Mouse (Mus musculus) embryonic facial prominence, embryonic 12.5 days (tissue): Measurements from ENCODE around the gene Cptp. TPM values are rescaled to one million over a fixed set of nuclear protein-coding genes. Genes with fewer than 3 reads are reported as not detected.
A peak's percentile ranks its signal among the peaks of the same experiment; 100 is the strongest.

ENCODE experiments used
- ATAC-seq: fragments of 200-750 bp; cut with Nextera tagmentation; 2 replicates; pipeline ENCODE4 v1.8.0; 2017; ENCODE audit not compliant: insufficient number of reproducible peaks, insufficient read depth, low FRiP score, low TSS enrichment
- H3K27ac ChIP-seq: fragments of 300-500 bp; sonication (generic); 2 replicates; pipeline ENCODE4 v1.5.1; 2016; ENCODE audit warnings: mild to moderate bottlenecking
- H3K27me3 ChIP-seq: fragments of 300-500 bp; sonication (generic); 2 replicates; pipeline ENCODE4 v1.6.1; 2016; ENCODE audit warnings: mild to moderate bottlenecking, moderate library complexity
- H3K36me3 ChIP-seq: fragments of 300-500 bp; sonication (generic); 2 replicates; pipeline ENCODE4 v1.6.1; 2016; ENCODE audit warnings: mild to moderate bottlenecking
- H3K4me1 ChIP-seq: fragments of 300-500 bp; sonication (generic); 2 replicates; pipeline ENCODE4 v1.6.1; 2016
- H3K4me2 ChIP-seq: fragments of 300-500 bp; sonication (generic); replicated peaks from 2 replicates; pipeline ENCODE4 v1.6.1; 2016; ENCODE audit warnings: mild to moderate bottlenecking, moderate library complexity
- H3K4me3 ChIP-seq: fragments of 300-500 bp; sonication (generic); 2 replicates; pipeline ENCODE4 v1.5.1; 2016; ENCODE audit warnings: mild to moderate bottlenecking
- H3K9ac ChIP-seq: fragments of 300-500 bp; sonication (generic); 2 replicates; pipeline ENCODE4 v1.6.1; 2016; ENCODE audit warnings: mild to moderate bottlenecking, moderate library complexity
- H3K9me3 ChIP-seq: fragments of 300-500 bp; sonication (generic); 2 replicates; pipeline ENCODE4 v1.6.1; 2016; ENCODE audit warnings: mild to moderate bottlenecking, moderate library complexity
- WGBS: fragments of 180-500 bp; shearing (Covaris S2); methylation state at CpG from one replicate; pipeline ENCODE4 v1.1.7; 2016; 5-methylcytosine and 5-hydroxymethylcytosine counted together
- polyA plus RNA-seq: library from polyadenylated mRNA; unstranded; fragments of >200 nt; fragmentation: Nextera tagmentation; extraction: Ambion mirVana; gene quantifications from 2 replicates; pipeline ENCODE4 v1.2.1, GENCODE M21; 2016

Gene Cptp
- polyA plus RNA-seq, 1 experiment from 2014 or later, result 17.1 TPM

DNA sequence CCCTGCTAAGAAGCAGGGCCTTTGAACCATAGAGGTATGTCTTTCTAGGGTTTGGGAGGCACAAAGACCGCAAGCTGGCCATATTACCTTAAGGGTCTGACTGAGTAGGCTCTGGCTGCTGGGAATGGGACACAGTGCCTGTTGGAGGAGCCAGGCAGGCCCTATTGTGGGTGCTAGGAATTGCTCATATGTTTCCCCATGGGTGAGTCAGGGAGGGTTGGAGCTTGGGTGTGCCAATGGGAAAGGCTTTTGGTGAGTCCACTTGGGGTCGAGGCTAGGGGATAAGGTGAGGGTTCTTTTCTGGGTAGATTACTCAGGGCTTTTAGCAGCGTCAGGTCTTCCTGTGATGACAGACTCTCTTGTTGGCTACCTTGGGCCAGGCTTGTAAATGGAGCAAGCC, 17.9 kb downstream of the Cptp start:
- H3K9ac ChIP-seq, result no peak overlapping the region
- ATAC-seq, result no peak
- peaks cover 24% of the 10 kb centered on the region for H3K4me1 ChIP-seq
- H3K27me3 ChIP-seq, result no peaks in the 10 kb centered on the region
- H3K9me3 ChIP-seq, result no peaks in the 10 kb centered on the region
- H3K4me3 ChIP-seq, result no peak overlapping the region
- peaks cover 24% of the 10 kb centered on the region for H3K36me3 ChIP-seq
- 85% methylated on average over 3 of the region's 3 CpGs for WGBS
- no peak overlapping the region for H3K27ac ChIP-seq
- no peak overlapping the region for H3K4me2 ChIP-seq

DNA sequence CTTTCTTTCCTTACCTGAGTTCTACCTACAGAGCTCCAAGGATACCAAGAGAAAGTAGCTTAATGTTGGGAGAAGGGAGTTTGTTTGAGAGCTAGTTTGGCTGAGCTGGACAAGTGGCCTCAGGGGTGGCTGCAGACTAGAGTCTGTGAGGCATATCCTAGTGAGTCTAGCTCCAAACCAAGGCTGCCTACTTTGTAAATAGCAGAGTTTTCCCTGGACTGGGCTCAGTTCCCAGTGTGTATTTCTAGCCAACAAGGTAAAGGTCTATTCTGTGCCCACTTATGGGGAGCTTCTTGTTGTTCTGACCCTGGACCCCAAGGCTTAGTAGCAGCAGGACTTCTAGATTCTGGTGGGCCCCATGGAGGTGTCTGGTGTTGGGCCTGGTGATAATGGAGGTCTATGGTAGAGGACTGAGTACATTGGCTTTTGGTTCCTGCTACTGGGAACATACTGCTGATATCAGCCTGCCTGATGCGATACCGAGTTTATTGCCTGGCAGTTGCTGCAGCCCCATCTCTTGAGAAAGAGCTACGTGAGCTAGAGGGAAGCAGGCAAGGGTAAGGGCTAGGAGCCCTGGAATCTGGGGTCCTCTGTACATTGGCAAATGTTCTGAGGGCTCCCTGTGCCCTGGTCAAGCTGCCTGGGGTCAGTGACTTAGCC, 19.3 kb downstream of the Cptp start:
- H3K4me1 ChIP-seq, result peaks cover 24% of the 10 kb centered on the region
- H3K4me3 ChIP-seq, result no peak overlapping the region
- WGBS, result 90% methylated on average over 3 of the region's 3 CpGs
- no peaks in the 10 kb centered on the region for H3K27me3 ChIP-seq
- H3K27ac ChIP-seq, result no peak overlapping the region
- no peaks in the 10 kb centered on the region for H3K9me3 ChIP-seq
- no peak overlapping the region for H3K4me2 ChIP-seq
- no peak for ATAC-seq
- H3K9ac ChIP-seq, result no peak overlapping the region
- peaks cover 10% of the 10 kb centered on the region for H3K36me3 ChIP-seq

DNA sequence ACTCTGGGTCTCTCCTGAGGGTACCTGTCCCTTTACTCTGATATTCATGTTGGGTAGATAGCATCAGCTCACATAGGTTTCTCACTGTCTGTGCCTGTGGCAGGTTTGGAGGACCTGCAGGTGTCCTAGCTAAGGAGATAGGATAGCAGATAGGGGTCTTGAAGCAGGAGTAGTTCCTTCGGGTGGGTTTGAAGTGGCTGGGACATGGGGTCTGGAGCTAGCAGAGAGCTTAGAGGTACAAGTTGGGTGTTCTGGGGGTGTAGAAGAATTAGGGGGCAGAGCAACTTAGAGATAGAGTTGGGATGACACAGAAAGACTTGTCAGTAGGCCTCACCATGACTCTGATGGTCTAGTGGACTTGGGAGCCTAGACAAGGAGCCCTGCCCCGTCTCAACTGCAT, 19.8 kb downstream of the Cptp start:
- Histone ChIP-seq H3K36me3 (peaks cover 4% of the 10 kb centered on the region; the same call in 1 of the 2 replicates), H3K4me2 (no peak overlapping the region), H3K4me1 (peaks cover 24% of the 10 kb centered on the region), H3K9me3 (no peaks in the 10 kb centered on the region), H3K27ac (no peak overlapping the region), H3K27me3 (no peaks in the 10 kb centered on the region), H3K4me3 (no peak overlapping the region), H3K9ac (no peak overlapping the region)
- ATAC-seq, result no peak
- WGBS, result 86% methylated on average over 2 of the region's 2 CpGs

DNA sequence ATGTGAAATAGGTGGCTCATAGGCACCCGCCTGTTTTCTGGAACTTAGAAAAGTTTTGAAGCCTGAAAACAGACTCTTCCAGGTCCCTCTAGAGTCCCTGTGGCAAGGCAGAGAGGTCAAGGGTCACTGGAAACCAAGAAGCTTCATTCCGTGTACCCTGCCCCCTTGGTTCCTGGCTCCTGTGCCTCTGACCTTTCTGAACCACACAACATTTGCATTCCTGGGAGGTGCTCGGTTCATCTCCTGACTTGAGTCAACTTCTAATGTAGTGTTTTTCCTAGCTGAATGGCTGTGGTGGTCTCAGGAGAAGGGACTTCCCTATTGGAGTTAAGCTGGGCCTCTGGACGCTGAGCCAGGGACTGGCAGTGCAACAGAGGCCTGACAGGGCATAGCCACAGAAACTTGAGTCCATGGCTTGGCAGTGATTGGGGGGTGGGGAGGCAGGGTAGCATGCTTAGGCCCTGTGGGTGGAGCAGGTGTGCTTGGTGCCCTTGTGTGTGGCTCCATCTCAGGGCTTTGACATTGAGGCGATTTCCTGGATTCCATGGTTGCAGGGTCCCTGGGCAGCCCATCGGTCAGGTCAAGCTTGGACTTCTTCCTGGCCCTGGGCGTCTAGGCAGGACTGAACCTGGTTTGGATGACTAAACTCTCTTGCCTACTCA, 20.7 kb downstream of the Cptp start:
- H3K4me2 ChIP-seq, result peak overlapping the region; percentile 92
- 44% methylated on average over 7 of the region's 7 CpGs for WGBS

DNA sequence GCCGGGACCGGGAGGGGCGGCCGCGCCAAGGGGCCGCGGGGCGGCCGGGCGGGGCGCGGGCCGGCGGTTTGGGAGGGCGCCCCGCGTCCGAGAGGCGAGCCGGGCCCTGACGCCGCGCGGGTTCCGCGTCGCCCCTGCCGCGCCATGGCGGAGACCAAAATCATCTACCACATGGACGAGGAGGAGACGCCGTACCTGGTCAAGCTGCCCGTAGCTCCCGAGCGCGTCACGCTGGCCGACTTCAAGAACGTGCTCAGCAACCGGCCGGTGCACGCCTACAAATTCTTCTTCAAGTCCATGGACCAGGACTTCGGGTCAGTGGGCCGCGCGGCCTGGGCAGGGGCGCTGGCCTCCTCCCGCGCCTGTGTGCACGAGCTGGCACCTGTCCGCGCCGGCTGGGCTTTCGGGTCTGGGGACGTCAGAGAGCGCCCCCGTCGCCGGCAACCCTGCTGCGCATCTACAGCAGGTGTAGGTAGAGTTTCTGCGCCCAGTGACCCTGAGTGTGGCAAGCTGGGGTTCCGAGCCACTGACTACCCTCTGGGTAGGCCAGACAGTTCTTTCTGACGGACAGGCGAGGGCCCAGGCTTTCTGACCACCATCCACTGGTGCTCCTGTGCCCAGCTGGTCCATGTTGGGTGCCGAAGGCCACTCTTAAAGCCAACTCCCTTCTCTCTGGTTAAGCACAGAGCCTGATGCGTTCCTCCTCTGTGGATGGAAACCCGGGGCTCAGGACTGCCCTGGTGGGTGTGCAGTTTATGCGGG, 21.5 kb downstream of the Cptp start:
- Histone ChIP-seq H3K4me1 (peaks cover 24% of the 10 kb centered on the region), H3K4me2 (peak overlapping the region; percentile 92), H3K27ac (no peak overlapping the region), H3K27me3 (no peaks in the 10 kb centered on the region), H3K36me3 (peaks cover 10% of the 10 kb centered on the region), H3K4me3 (peak overlapping the region; percentile 78), H3K9ac (peak overlapping the region; percentile 75), H3K9me3 (no peaks in the 10 kb centered on the region)
- WGBS, result 1% methylated on average over 69 of the region's 69 CpGs
- ATAC-seq, result peak; percentile 45; the same call in 1 of the 2 replicates

More for the DNA sequence above, 20.7 kb downstream of the Cptp start:
- Histone ChIP-seq H3K9ac (peak overlapping the region; percentile 75), H3K27me3 (no peaks in the 10 kb centered on the region), H3K27ac (no peak overlapping the region), H3K4me3 (peak overlapping the region; percentile 78), H3K4me1 (peaks cover 24% of the 10 kb centered on the region), H3K36me3 (0 out of 2 replicates have a peak, but pooled peaks cover 2% of the 10 kb centered on the region), H3K9me3 (no peaks in the 10 kb centered on the region)
- ATAC-seq, result no peak

DNA sequence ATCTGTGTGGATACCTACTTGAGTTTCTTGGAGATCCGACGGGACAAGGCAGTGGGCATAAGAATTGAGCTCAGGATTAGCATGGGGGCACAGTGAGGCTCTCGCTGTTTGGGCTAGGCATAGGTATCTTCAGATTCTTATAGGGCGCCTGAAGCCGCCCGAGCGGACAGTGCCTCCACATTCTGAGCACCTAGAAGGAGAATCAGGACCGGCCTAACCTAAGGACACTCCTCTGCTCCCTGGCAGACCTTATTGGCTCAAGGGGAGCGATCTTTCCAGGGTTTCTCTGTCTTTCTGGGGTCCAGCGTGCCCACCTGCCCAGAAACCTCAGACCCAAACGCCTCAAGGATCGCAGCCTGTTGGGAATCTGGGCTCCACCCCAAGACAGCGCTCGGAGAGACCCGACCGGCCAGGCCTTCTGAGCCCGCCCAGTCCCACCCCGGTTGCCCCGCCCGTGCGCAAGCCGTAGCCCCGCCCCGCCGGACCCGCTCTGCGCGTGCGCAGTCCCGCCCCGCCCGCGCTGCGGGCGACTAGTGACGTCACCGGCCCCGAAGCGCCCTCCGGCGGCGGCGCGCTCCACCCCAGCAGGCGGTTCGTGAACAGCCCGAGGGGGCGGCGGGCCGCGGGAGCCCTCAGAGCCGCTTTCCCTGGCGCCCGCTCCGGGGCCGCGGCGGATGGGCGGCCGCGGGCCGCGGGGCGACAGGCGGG, 22.2 kb downstream of the Cptp start, which contains the start of gene Dvl1:
Dvl1 (plus strand) TSS at position 532 of the 708 bp plus-strand sequence.
- Histone ChIP-seq H3K4me3 (peak within 1 kb of the TSS; percentile 78), H3K4me1 (peaks cover 24% of the 10 kb centered on the region), H3K9ac (peak within 1 kb of the TSS; percentile 75), H3K27ac (0 out of 2 replicates have a peak within 1 kb of the TSS, but pooled peaks have one; percentile 3), H3K36me3 (peaks cover 15% of the 10 kb centered on the region), H3K27me3 (no peaks in the 10 kb centered on the region), H3K4me2 (peak within 1 kb of the TSS; percentile 92), H3K9me3 (no peaks in the 10 kb centered on the region)
- 3% methylated on average over 58 of the region's 65 CpGs for WGBS
- peak; percentile 87 for ATAC-seq

DNA sequence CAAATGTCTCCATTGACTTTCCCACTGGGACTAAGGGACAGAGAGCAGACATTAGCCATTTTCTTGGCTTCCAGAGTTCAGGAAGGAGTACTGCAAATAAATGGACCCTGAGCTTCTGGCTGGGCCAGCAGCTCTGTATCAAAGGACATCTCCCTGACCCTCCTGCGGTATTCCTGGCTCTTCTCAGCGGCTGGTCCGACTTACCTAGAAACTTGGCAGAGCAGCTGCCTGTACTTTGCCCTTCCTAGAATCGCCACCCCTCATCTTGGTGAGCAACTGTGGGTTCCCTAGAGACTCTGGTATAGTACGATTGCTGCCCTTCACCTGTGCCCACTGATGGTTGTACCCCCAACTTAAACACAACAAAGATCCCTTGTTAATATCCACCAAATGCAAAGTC, 26.0 kb downstream of the Cptp start:
- no peak for ATAC-seq
- H3K4me3 ChIP-seq, result no peak overlapping the region
- peaks cover 15% of the 10 kb centered on the region for H3K36me3 ChIP-seq
- no peak overlapping the region for H3K4me2 ChIP-seq
- 86% methylated on average over 5 of the region's 5 CpGs for WGBS
- H3K27me3 ChIP-seq, result no peaks in the 10 kb centered on the region
- peaks cover 37% of the 10 kb centered on the region for H3K4me1 ChIP-seq
- H3K9me3 ChIP-seq, result no peaks in the 10 kb centered on the region
- H3K9ac ChIP-seq, result no peak overlapping the region
- no peak overlapping the region for H3K27ac ChIP-seq

DNA sequence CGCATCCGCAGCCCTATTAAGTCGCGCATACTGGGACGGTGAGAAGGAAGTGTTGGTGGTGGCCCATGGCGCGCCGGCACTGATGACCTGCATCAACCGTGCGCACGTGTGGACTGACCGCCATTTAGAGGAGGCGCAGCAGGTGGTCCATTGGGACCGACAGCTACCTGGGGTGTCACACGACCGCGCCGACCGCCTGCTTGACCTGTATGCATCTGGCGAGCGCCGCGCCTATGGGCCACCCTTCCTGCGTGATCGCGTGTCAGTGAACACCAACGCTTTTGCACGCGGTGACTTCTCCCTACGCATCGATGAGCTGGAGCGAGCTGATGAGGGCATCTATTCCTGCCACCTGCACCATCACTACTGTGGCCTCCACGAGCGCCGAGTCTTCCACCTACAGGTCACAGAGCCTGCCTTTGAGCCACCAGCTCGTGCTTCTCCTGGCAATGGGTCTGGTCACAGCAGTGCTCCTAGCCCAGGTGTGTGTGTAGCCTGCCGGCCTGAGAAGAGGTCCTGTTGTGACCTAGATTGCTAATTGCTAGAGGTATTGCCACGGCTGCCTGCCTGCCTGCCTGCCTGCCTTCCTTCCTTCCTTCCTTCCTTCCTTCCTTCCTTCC, 27.5 kb downstream of the Cptp start:
- Histone ChIP-seq H3K27me3 (no peaks in the 10 kb centered on the region), H3K4me1 (peaks cover 31% of the 10 kb centered on the region), H3K4me3 (peak overlapping the region; percentile 47), H3K27ac (no peak overlapping the region), H3K4me2 (peak overlapping the region; percentile 94), H3K9me3 (no peaks in the 10 kb centered on the region), H3K9ac (no peak overlapping the region), H3K36me3 (peaks cover 15% of the 10 kb centered on the region)
- 44% methylated on average over 38 of the region's 38 CpGs for WGBS
- ATAC-seq, result no peak

DNA sequence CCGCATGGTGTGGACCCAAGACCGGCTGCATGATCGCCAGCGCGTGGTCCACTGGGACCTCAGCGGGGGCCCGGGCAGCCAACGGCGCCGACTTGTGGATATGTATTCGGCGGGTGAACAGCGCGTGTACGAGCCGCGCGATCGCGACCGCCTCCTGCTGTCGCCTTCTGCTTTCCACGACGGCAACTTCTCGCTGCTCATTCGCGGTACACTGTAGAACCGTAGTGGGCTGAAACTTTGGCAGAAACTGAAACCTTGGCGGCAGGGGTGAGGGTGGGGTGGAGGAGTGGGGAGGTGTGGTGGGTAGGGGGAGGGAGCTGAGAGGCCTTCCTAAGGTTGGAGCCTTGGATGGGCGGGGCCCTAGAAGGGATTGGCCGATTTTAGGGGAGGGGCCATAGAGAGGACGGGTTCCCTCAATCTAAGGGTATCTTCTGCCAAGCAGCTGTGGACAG, 28.2 kb downstream of the Cptp start:
- Histone ChIP-seq H3K4me2 (peak overlapping the region; percentile 94), H3K27ac (no peak overlapping the region), H3K9me3 (no peaks in the 10 kb centered on the region), H3K36me3 (peaks cover 15% of the 10 kb centered on the region), H3K9ac (peak overlapping the region; percentile 61), H3K4me3 (peak overlapping the region; percentile 47), H3K27me3 (no peaks in the 10 kb centered on the region), H3K4me1 (peaks cover 28% of the 10 kb centered on the region)
- peak; percentile 62; the same call in 1 of the 2 replicates for ATAC-seq
- WGBS, result under 1% methylated on average over 32 of the region's 32 CpGs

DNA sequence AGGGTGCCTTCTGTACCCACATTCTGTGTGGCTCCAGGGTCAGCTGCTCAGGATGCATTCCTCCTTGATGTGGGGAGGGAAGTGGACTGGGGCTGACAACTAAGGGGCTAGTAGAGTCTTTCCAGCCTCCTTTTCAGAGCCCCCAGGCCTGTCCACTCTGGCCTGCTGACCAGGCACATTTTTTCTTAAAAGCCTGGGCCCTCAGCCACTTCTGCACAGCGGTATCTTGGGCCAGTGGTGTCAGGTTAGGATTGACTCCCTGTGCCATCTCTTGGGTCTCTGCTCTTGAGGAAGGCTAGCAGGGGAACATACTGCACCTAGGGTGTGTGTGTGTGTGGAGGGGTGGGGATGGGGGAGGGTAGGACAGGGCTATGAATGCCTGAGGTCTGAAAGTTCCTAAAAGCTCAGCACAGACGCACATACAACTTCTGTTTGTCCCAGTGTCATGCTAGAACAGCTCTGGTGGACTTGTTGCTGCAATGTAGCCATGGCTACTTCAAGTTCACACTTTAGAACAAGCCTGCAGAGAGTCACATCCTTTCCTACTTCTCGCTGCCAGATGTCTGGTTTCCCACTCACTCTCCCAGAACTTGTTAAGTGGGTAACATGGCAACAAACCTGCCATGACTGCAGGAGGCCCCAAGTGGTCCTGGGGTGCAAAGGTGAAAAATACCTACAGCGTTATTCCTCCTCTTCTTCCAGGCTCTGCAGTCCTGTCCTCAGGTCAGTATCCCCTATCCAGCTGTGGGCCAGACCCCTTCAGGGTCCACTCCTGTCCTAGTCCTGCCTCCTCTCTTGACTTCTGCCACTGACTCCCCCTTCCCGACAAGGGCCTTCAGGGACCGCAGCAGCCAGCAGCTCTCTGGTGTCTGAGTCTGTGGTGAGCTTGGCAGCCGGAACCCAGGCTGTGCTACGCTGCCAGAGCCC, 28.9 kb downstream of the Cptp start:
- Histone ChIP-seq H3K27ac (peak overlapping the region; percentile 52), H3K27me3 (no peaks in the 10 kb centered on the region), H3K4me1 (peaks cover 28% of the 10 kb centered on the region)

More for the DNA sequence above, 28.9 kb downstream of the Cptp start:
- peaks cover 15% of the 10 kb centered on the region for H3K36me3 ChIP-seq
- peak overlapping the region; percentile 61 for H3K9ac ChIP-seq
- no peaks in the 10 kb centered on the region for H3K9me3 ChIP-seq
- no peak for ATAC-seq
- H3K4me3 ChIP-seq, result peak overlapping the region; percentile 47
- peak overlapping the region; percentile 94 for H3K4me2 ChIP-seq
- 7% methylated on average over 8 of the region's 8 CpGs for WGBS
